Mouse (Mus musculus): ENCODE measurements around the gene Commd1. TPM values are rescaled to one million over a fixed set of nuclear protein-coding genes. Genes with fewer than 3 reads are reported as not detected.
A peak's percentile ranks its signal among the peaks of the same experiment; 100 is the strongest.

Commd1 gene
- polyA plus RNA-seq, 1 experiment from 2014 or later, result 222 TPM

DNA sequence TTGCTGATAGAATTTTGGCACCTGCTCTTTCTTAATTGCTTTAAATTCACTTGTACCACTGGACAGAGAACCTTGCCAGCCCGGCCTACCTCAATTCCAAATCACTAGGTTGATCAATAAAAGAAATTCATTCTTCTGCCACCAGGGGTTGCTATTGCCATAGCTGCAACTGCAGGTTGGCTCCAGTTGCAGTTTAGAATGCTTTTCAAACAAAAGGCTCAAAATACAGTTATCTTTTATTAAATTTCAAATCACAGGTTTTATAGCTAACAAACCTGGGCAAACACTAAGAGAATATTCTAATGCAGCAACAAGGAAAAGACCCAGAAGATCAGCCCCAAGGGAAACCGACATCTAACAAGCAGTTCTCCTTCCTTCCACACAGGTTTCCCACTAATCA, 5.2 kb upstream of the Commd1 start:
- Histone ChIP-seq H3K9me3 (replicated peaks) (no peaks in the 10 kb centered on the region), H3K4me2 (no peak overlapping the region), H3K9ac (no peak overlapping the region), H3K27ac (no peak overlapping the region), H3K4me3 (no peak overlapping the region), H3K4me1 (peaks cover 28% of the 10 kb centered on the region), H3K36me3 (peaks cover 5% of the 10 kb centered on the region; the same call in 1 of the 2 replicates), H3K27me3 (replicated peaks) (no peaks in the 10 kb centered on the region)
- WGBS (ENCODE audit: insufficient replicate concordance), result 51% methylated on average over 2 of the region's 2 CpGs
- ATAC-seq, result no peak

DNA sequence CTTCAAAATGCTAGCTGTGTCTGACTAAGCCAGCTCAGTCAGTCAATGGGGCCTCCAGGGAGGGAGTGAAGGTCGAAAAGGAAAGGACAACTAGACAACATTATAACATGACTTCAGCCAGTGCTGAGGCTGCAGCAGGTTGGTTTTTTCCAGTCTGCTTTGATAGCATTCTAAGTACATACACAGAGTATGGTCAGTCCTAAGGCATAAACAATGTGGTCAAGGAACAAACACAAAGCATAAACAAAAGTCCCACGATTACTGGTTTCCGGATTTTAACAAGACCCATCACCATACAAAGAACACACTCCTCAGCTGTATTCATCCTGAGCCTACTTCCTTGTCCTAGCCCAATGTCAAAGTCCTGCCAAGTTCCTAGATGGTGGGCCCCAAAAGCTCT, 3.3 kb upstream of the Commd1 start:
- 59% methylated on average over 3 of the region's 3 CpGs for WGBS (ENCODE audit: insufficient replicate concordance)

DNA sequence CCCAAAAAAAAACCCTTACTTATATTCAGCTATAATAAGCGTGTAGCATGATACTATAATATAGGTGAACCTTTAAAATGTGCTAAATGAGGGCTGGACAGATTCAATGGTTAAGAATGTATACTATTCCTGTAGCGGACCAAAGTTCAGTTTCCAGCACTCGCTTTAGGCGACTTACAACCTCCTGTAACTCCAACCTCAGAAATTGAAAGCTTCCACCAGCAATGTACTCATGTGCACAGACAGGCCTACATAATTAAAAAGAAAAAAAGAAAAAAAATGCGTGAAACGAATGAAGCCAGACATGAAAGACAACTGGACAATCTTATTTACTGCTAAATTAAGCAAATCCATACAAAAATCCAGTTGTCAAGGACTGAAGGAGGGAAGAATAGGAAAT, 664 bp upstream of the Commd1 start:
- H3K36me3 ChIP-seq, result peaks cover 21% of the 10 kb centered on the region
- H3K9me3 ChIP-seq (replicated peaks), result no peaks in the 10 kb centered on the region
- peak overlapping the region; percentile 77; the same call in 1 of the 2 replicates for H3K4me3 ChIP-seq
- 68% methylated on average over 6 of the region's 6 CpGs for WGBS (ENCODE audit: insufficient replicate concordance)
- no peaks in the 10 kb centered on the region for H3K27me3 ChIP-seq (replicated peaks)
- peak overlapping the region; percentile 4; the same call in 1 of the 2 replicates for H3K27ac ChIP-seq
- no peak overlapping the region for H3K9ac ChIP-seq
- H3K4me2 ChIP-seq, result peak overlapping the region; percentile 84
- H3K4me1 ChIP-seq, result peaks cover 34% of the 10 kb centered on the region
- ATAC-seq, result no peak

More for the DNA sequence above, 3.3 kb upstream of the Commd1 start:
- no peak overlapping the region for H3K9ac ChIP-seq
- no peaks in the 10 kb centered on the region for H3K36me3 ChIP-seq
- peaks cover 26% of the 10 kb centered on the region for H3K4me1 ChIP-seq
- no peaks in the 10 kb centered on the region for H3K9me3 ChIP-seq (replicated peaks)
- H3K4me2 ChIP-seq, result no peak overlapping the region
- no peak overlapping the region for H3K27ac ChIP-seq
- no peak overlapping the region for H3K4me3 ChIP-seq
- H3K27me3 ChIP-seq (replicated peaks), result no peaks in the 10 kb centered on the region
- no peak for ATAC-seq

DNA sequence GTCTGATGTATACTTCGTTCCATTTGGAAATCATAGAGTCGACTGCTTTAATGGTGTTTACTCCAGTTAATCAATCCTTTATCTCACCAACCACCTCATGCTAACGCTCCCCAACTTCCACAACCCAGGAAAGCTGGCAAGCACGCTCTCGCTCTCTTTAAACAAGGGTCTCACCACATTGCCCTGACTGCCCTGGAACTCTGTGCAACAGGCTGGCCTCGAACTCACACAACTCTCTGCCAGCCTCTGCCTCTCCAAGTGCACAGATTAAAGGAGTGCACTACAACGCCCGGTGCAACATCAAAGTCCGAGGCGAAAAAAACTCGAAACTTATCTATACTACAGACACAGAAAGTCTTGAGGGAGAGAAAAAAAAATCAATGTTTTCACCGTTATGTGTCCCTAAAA, 635 bp downstream of the Commd1 start:
- H3K4me3 ChIP-seq, result peak overlapping the region; percentile 77
- peaks cover 34% of the 10 kb centered on the region for H3K36me3 ChIP-seq
- H3K27ac ChIP-seq, result peak overlapping the region; percentile 98
- peak overlapping the region; percentile 80 for H3K9ac ChIP-seq
- no peaks in the 10 kb centered on the region for H3K9me3 ChIP-seq (replicated peaks)
- H3K27me3 ChIP-seq (replicated peaks), result no peaks in the 10 kb centered on the region
- peak overlapping the region; percentile 84 for H3K4me2 ChIP-seq
- H3K4me1 ChIP-seq, result peaks cover 44% of the 10 kb centered on the region
- 2% methylated on average over 12 of the region's 12 CpGs for WGBS (ENCODE audit: insufficient replicate concordance)
- ATAC-seq, result peak; percentile 23

DNA sequence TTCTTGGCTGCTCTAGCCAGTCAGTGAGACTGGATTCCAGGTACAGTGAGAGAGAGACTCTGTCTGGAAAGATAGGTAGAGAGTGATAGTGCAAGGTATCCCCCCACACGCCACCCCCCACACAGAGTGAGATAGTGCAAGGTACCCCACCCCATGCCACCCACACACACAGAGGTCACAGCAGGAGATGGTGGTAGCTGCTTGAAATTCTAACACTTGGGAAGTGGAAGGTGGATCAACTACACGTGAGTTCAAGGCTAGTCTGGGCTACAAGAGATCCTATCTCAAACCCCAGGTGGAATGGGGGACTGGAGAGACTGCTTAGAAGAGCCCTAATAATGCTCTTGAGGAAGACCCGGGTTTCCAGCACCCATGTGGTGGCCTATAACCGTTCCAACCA, 1.1 kb downstream of the Commd1 start:
- H3K9ac ChIP-seq, result peak overlapping the region; percentile 80
- no peak for ATAC-seq
- peaks cover 39% of the 10 kb centered on the region for H3K36me3 ChIP-seq
- no peaks in the 10 kb centered on the region for H3K27me3 ChIP-seq (replicated peaks)
- peak overlapping the region; percentile 84 for H3K4me2 ChIP-seq
- 19% methylated on average over 4 of the region's 4 CpGs for WGBS (ENCODE audit: insufficient replicate concordance)
- peak overlapping the region; percentile 98 for H3K27ac ChIP-seq
- peaks cover 46% of the 10 kb centered on the region for H3K4me1 ChIP-seq
- no peaks in the 10 kb centered on the region for H3K9me3 ChIP-seq (replicated peaks)
- peak overlapping the region; percentile 77 for H3K4me3 ChIP-seq

DNA sequence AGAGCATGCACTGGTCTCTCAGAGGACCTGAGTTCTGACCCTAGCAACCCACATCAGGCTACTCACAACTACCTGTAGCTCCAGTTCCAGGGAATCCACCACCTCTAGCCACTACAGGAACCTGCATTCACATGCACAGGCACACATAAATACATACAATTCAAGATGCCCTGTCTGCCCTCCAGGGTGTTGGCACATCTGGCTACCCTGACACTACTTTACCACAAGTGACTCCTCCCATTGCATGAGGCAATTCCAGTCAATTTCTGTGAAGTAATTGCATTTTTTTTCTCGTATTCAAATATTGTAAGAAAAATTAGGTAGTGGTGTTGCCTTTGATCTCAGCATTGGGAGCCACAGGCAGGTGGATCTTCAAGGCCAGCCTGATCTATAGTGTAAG, 3.0 kb downstream of the Commd1 start:
- ATAC-seq, result no peak
- H3K9me3 ChIP-seq (replicated peaks), result no peaks in the 10 kb centered on the region
- peaks cover 46% of the 10 kb centered on the region for H3K36me3 ChIP-seq
- no peak overlapping the region for H3K9ac ChIP-seq
- no peak overlapping the region for H3K4me2 ChIP-seq
- 68% methylated on average over 1 of the region's 1 CpGs for WGBS (ENCODE audit: insufficient replicate concordance)
- H3K4me3 ChIP-seq, result no peak overlapping the region
- H3K4me1 ChIP-seq, result peaks cover 51% of the 10 kb centered on the region
- H3K27me3 ChIP-seq (replicated peaks), result no peaks in the 10 kb centered on the region
- no peak overlapping the region for H3K27ac ChIP-seq

DNA sequence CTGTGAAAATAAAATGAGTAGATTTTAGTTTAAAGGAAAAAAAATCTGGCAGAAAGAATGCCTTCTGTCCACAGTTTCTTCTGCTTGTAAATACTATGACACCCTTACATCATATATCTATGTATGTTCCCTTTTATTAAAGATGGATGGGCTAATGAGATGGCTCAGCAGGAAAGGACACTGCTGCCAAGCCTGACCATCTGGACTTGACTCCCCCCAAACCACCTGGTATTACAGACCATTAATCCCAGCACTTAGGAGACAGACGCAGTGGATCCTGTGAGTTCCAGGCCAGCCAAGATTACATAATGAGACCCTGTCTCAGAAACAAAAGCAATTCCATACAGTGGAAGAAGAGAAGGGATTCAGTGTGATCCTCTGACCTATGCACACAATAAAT, 3.5 kb downstream of the Commd1 start:
- Histone ChIP-seq H3K9ac (no peak overlapping the region), H3K27ac (no peak overlapping the region), H3K36me3 (peaks cover 51% of the 10 kb centered on the region), H3K27me3 (replicated peaks) (no peaks in the 10 kb centered on the region), H3K4me2 (no peak overlapping the region), H3K4me3 (no peak overlapping the region), H3K9me3 (replicated peaks) (no peaks in the 10 kb centered on the region), H3K4me1 (peaks cover 51% of the 10 kb centered on the region)
- 74% methylated on average over 1 of the region's 1 CpGs for WGBS (ENCODE audit: insufficient replicate concordance)
- no peak for ATAC-seq

DNA sequence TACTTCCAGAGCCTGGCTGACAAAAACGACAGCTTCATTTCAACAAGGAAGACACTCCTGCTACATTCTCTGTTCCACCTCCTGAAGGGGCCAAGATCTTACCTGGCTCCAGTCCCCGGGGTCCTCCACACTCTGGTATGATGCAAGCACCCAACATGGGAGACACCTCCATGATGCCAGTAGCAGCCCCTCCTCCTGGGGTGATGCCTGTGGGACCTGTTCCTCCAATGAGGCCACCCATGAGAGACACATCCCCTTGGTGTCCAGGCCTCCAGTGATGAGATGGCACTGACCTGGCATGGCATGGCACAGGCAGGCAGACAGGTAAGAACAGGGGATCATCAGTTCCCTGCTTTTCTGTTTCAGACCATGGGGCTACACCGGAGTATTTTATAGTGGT, 4.0 kb downstream of the Commd1 start:
- no peak overlapping the region for H3K4me3 ChIP-seq
- H3K9ac ChIP-seq, result no peak overlapping the region
- peaks cover 55% of the 10 kb centered on the region for H3K36me3 ChIP-seq
- no peaks in the 10 kb centered on the region for H3K27me3 ChIP-seq (replicated peaks)
- H3K4me2 ChIP-seq, result no peak overlapping the region; the same call in 1 of the 2 replicates
- no peaks in the 10 kb centered on the region for H3K9me3 ChIP-seq (replicated peaks)
- 80% methylated on average over 3 of the region's 3 CpGs for WGBS (ENCODE audit: insufficient replicate concordance)
- H3K27ac ChIP-seq, result no peak overlapping the region
- peaks cover 49% of the 10 kb centered on the region for H3K4me1 ChIP-seq
- no peak for ATAC-seq

DNA sequence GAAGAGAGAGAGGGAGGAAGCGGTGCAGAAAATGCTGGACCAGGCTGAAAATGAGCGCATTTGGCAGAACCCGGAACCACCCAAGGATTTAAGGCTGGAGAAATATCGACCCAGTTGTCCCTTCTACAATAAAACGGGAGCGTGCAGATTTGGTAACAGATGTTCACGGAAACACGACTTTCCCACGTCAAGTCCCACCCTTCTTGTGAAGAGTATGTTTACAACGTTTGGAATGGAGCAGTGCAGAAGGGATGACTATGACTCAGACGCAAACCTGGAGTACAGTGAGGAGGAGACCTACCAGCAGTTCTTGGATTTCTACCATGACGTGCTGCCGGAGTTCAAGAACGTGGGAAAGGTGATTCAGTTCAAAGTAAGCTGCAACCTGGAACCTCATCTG, 8.6 kb downstream of the Commd1 start:
- Histone ChIP-seq H3K27me3 (replicated peaks) (no peaks in the 10 kb centered on the region), H3K36me3 (peaks cover 57% of the 10 kb centered on the region), H3K4me2 (peak overlapping the region; percentile 77), H3K9ac (peak overlapping the region; percentile 68), H3K4me3 (peak overlapping the region; percentile 59), H3K27ac (peak overlapping the region; percentile 79), H3K9me3 (replicated peaks) (peaks cover 9% of the 10 kb centered on the region), H3K4me1 (peaks cover 31% of the 10 kb centered on the region)
- no peak for ATAC-seq
- WGBS (ENCODE audit: insufficient replicate concordance), result 49% methylated on average over 14 of the region's 14 CpGs

DNA sequence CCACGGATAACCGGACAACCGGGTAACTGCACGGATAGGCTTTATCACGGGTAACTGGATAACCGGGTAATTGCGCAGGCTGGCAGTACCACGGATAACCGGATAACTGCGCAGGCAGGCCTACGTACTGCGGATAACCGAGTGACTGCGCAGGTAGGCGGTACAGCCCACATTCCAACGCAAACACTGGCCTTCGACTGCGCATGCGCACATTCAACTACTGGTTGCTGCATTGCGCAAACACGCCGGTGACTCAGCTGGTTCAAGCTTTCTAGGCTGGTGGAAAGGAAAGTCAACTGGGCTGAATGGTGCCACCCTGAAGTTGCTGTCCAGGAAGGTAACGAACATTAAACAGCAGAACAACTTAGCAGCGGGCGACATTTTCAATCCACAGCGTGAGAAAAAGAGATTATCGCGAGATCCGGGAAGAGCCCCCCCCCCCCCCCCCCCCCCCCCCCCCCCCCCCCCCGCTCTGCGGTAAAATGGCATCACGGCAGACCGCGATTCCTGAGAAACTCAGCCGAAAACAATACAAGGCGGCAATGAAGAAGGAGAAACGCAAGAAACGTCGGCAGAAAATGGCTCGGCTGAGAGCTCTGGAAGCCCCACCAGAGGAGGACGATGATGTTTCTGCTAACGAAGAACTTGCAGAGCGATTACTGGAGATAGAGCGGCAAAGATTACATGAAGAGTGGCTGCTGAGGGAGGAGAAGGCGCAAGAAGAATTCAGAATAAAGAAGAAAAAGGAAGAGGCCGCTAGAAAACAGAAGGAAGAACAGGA, 9.2 kb downstream of the Commd1 start:
- Histone ChIP-seq H3K4me3 (peak overlapping the region; percentile 59), H3K4me2 (peak overlapping the region; percentile 77), H3K9ac (peak overlapping the region; percentile 68), H3K27me3 (replicated peaks) (no peaks in the 10 kb centered on the region), H3K4me1 (peaks cover 27% of the 10 kb centered on the region), H3K36me3 (peaks cover 51% of the 10 kb centered on the region), H3K27ac (peak overlapping the region; percentile 97), H3K9me3 (replicated peaks) (peaks cover 9% of the 10 kb centered on the region)
- WGBS (ENCODE audit: insufficient replicate concordance), result 53% methylated on average over 45 of the region's 46 CpGs
- ATAC-seq, result peak; percentile 61

DNA sequence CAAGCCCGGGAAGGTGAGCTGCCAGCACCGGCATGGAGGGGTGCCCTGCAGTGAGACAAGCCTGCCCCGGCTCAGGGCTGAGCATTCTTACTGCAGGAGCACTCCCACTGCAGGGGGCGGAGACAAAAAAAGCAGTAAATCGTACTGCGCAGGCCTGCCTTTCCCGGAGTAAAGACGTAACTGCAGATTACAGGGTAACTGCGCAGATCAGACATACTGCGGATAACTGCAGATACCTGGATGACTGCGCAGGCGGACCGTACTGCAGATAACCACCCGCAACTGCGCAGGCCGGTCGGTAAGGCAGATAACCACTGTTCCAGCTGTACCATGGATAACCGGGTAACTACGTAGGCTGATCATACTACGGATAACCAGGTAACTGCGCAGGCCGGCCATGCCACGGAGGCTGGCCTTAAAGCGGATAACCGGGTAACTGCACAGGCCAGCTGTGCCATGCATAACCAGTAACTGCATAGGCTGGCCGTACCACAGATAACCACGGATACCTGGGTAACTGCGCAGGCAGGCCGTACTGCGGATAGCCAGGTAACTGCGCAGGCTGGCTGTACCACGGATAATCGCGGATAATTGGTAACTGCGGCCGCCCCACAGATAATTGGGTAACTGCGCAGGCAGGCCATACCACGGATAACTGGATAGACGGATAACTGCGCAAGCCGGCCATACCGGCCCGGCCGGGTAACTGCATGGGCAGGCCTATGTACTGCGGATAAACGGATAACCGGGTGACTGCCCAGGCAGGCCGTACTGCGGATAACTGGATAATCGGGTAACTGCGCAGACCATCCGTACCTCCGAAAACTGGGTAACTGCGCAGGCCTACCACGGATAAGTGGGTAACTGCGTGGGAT, 10.1 kb downstream of the Commd1 start, which contains the start of gene Zrsr1:
Gene Zrsr1, plus strand, starts transcription at position 171 of the 875 bp plus-strand sequence.
- H3K9me3 ChIP-seq (replicated peaks), result peaks cover 13% of the 10 kb centered on the region
- ATAC-seq, result peak; percentile 90
- WGBS (ENCODE audit: insufficient replicate concordance), result 49% methylated on average over 56 of the region's 56 CpGs
- peaks cover 20% of the 10 kb centered on the region for H3K4me1 ChIP-seq
- H3K27ac ChIP-seq, result peak within 1 kb of the TSS; percentile 97
- no peaks in the 10 kb centered on the region for H3K27me3 ChIP-seq (replicated peaks)
- peaks cover 47% of the 10 kb centered on the region for H3K36me3 ChIP-seq
- peak within 1 kb of the TSS; percentile 68 for H3K9ac ChIP-seq
- H3K4me2 ChIP-seq, result peak within 1 kb of the TSS; percentile 77
- peak within 1 kb of the TSS; percentile 59 for H3K4me3 ChIP-seq

DNA sequence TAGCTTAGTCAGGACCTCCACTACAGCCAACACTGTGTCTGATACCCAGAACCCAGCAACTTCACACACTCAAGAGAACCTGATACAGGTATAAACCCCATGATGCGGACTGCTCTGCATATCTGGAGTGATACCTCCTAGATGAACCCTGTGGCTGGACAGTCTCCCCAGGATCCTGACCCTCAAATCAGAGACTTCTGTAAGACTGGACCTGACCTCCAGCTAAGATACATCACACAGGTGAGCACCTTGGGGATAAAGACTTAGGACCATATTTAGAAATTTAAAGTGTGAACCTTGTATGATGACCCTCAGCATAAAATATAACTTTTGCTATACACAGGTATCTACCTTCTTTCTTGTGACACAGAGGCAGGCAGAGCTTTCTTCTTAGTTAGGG, 11.6 kb downstream of the Commd1 start:
- WGBS (ENCODE audit: insufficient replicate concordance), result 88% methylated on average over 1 of the region's 1 CpGs
- no peaks in the 10 kb centered on the region for H3K27me3 ChIP-seq (replicated peaks)
- H3K9ac ChIP-seq, result no peak overlapping the region
- peaks cover 45% of the 10 kb centered on the region for H3K36me3 ChIP-seq
- peak overlapping the region; percentile 97; the same call in 1 of the 2 replicates for H3K27ac ChIP-seq
- ATAC-seq, result no peak
- peaks cover 20% of the 10 kb centered on the region for H3K9me3 ChIP-seq (replicated peaks)
- H3K4me2 ChIP-seq, result peak overlapping the region; percentile 77
- H3K4me3 ChIP-seq, result no peak overlapping the region
- H3K4me1 ChIP-seq, result peaks cover 12% of the 10 kb centered on the region
